Mouse (Mus musculus): Measurements from ENCODE around the gene Sparcl1. TPM values are rescaled to one million over a fixed set of nuclear protein-coding genes. Genes with fewer than 3 reads are reported as not detected.

Gene Sparcl1
- 1,512 and 1,967 TPM in 2 replicates for polyA plus RNA-seq (2012; rRNA removed)

- peak; percentile 30 for DNase-seq (ENCODE audit: low spot score)
Measured at GRCm38 (mm10) chr5:104113491-104114172, at the start of gene Sparcl1. Gene Sparcl1, minus strand, starts transcription at chr5:104113733.

GRCm38 (mm10) chr5:104161390-104161789 lies 47.9 kb upstream of the Sparcl1 start:
- DNase-seq (ENCODE audit: low spot score) = no peak

DNA sequence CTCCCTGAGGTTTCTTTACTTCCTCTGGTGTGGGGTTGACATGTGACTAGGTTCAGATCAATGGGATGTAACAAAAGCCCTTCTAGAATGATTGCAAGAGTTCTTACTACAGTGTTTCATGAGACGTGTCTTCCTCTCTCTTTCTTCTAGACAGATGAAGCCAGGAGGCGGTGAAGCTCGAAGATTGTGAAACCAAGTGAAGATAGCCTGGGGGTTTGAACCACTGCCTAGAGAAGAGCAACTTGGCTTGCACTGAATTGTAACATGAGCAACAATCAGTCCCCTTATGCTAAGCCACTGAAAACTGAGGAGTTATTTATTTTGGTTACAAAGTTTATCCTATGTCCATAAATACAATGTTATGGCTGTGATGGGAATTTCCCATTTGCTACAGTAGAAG lies 47.0 kb upstream of the Sparcl1 start:
- DNase-seq (ENCODE audit: low spot score) = no peak

- DNase-seq (ENCODE audit: low spot score) = no peak
Measured at GRCm38 (mm10) chr5:104158332-104159052, 45.0 kb upstream of the Sparcl1 start.

DNA sequence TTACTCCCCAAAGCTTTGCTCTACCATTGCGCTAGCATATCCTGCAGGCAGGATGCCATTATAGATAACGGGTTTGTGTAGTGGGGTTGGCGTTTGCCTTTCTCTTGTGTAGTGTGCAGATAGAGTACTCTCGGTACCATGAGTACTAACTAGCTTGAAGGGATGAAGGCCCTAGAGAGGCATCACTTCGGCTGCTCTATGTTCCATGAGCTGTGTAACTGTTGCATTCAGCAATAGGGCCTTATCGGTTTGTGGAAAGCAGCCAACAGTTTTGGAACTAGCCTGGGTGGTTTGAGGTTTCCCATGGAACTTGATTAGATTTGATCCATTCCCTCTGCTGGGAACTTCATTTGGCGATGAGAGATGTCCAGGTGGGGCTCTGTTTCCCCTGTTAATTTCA lies 44.2 kb upstream of the Sparcl1 start:
- DNase-seq (ENCODE audit: low spot score) = no peak

DNA sequence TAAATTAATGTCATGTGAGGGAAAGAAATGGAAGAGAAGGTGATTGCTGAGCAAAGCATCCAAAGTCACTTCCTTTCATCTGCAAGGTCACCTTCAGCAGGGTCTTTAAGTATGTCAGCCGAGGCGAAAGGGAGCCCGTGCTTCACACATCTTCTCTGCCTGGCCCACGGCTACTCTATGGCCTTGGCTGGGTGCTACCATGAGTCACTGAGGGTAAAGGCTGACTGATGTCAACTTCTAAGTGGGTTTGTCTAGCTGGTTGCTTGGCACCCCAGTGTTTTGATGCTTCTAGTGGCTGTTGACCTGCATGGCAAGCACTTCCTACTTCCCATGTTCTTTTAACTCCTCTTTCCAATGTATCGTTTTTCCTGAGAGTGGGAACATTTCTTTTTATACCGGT lies 36.7 kb upstream of the Sparcl1 start:
- DNase-seq (ENCODE audit: low spot score) = no peak

DNA sequence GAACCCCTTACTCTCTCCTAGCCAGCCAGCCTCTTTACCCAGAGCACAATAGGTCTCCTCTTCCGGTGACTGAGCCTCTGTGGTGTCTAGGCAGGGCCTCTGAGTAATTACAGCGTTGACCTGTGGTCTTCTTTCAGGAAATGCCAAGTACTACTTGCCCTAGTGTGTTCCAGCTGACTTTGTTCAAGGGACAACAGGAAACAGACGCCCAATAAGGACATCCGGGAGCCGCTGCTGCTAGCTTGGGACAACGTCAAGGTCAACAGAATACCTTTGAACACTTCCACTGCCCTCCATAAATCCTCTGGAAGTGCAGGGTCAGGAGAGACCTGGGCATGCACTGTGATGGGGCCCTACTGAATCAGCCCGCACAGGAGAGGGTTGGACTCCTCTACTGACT lies 35.8 kb upstream of the Sparcl1 start:
- DNase-seq (ENCODE audit: low spot score) = no peak

- no peak for DNase-seq (ENCODE audit: low spot score)
Measured at GRCm38 (mm10) chr5:104144057-104144456, 30.5 kb upstream of the Sparcl1 start.

- DNase-seq (ENCODE audit: low spot score) = no peak
Measured at GRCm38 (mm10) chr5:104141067-104141466, 27.5 kb upstream of the Sparcl1 start.

GRCm38 (mm10) chr5:104137920-104138541 lies 24.5 kb upstream of the Sparcl1 start:
- no peak for DNase-seq (ENCODE audit: low spot score)

- DNase-seq (ENCODE audit: low spot score) = no peak
Measured at GRCm38 (mm10) chr5:104133752-104134151, 20.2 kb upstream of the Sparcl1 start.

DNA sequence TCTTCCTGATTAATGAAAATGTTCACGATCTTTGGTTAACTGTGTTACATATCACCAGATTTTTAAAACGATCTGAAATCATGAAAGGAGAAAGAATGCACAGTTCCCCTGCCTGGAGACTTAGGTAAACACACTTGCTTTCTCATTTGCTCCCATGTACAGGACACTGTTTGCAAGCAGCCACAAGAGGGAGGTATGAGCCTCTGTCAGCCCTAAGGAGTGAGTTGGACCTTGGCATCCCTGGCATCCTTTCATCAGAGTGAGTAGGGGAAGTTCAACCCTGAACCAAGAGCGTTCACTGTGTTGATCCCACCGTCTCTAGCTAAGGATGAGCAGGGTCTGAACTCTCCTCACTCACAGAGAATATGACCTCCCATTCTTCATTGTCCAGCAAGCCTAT lies 18.0 kb upstream of the Sparcl1 start:
- DNase-seq (ENCODE audit: low spot score) = no peak

- DNase-seq (ENCODE audit: low spot score) = no peak
Measured at GRCm38 (mm10) chr5:104130891-104131290, 17.4 kb upstream of the Sparcl1 start.

DNA sequence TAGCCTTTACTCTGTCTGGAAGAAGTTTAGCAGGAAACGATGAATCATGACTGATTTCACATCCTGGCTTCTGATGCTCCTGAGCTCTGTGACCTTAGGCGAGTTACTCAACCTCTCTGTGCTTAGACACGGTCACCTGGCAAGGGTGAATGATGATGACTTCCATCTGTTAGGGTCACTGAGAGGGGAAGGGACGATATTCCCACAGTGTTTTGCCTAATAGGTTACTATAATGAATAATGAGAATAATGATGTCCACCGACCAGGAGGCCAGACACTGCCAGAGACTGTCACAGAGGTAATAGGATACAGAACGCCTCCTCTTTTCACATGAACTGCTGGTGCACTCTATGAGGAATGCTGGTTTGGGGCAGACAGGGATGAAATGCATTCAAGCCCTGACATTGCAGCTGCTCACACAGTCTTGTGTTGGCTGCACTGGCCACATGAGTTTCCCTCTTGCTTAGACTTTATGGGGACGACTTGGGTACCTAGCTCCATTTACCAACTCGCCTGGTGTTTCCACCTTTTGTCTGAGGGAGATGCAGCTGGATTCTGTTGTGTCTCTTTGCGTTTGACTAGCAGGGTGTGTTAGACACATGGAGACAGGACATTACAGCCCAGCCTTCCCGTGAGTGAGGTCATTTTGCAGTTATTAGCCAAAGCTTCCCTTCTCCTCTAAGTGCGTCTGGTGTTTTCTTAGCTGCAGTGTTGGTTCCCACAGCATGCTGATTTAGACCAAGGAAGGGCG lies 14.9 kb upstream of the Sparcl1 start:
- DNase-seq (ENCODE audit: low spot score) = no peak

DNA sequence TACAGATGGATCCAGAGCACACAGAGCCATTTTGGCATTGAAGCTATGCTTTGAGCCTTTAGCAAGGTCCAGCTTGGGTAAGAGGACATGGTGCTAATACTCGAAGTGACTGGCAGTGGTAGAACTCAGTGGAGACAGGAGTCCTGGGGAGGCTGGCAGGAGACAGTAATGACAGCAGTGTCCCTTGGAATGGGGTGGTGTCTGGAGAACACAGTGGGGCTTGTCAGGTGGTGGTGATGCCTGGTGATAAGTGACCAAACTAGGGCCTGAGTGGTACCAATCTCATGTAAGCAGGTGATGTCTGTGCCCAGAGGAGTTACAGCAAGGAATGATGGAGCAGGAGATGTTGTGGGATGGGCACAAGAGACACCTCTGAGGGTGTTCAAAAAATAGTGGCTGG lies 13.8 kb upstream of the Sparcl1 start:
- DNase-seq (ENCODE audit: low spot score) = no peak

DNA sequence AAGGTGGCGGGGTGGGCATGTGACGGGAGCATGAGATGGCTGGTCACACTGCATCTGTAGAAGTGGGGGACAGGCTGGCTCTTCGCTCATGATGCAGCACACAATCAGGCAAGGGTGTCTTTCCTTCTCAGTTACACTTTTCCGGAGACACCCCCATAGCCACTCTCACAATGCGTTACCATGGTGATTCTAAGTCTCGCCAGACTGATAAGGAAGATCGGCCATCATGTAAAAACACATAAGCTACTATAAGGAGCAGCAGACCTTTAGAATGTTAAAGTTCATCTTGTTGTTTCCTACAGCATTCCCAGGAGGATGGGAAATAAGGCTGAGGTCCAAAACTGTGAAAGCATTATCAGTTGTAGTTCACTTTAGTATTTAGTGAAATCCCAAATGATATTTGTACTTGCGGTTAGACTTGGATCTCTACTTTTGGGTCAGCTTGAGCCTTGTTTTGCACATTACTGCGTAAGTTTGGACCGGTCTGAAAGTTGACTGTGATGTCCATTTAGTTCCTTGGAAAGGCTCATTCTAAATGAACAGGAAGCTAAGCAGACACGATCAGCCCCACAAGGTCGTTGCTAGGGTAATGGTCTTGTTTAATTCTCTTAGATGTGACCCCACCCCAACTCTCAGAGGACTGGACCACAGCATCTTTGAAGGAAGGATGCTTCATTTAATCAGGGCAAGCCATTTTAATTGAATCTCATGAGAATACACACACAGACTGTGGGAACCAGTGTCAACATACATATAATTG lies 13.2 kb upstream of the Sparcl1 start:
- DNase-seq (ENCODE audit: low spot score) = no peak

DNA sequence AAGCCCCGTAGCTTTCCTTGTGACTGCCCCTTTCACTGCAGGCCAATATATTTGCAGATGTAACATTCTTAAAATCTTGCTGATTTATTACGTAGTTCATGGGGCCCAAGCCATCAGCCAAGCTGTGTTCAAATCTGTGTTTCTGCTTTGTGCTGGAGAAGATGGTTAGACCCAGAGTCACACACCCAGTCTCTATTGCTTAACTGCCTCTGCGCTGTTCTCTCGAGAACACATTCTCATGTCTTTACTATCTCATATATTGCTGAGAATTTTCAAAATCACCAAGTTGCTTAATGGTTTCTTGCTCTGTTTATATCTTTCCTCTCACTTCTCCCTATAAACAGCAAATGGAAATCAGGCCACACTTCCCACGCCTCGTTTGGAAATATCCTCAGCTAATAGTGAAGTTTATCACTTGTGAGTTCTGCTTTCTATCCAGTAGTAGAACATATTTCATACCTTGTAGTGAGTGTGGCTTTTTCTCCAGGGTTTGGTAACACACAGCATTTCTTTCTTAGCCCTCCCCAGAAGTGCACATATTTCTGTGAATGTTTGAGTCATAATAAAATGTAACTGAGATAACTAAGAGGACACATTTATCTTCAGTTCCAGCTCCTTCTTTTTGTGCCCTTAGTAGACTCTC lies 10.6 kb upstream of the Sparcl1 start:
- DNase-seq (ENCODE audit: low spot score) = no peak

DNA sequence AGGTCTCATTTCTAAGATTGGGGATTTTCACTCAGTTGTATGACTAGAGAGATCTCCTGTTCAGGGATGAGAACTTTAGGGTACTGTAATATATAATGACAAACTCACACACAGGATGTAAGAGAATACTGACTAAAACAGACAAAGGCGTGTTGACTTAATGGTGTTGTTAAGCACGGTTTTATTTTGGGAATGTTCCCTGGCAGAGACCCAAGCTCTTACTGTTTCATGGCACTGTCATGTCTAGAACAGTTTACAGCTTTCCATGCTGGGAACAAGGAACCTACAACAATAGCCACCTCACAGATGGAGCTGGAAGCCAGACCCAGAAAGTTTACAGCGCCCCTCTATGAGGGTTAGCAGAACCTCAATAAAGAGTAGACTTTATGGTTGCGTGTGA lies 2.4 kb upstream of the Sparcl1 start:
- DNase-seq (ENCODE audit: low spot score) = no peak

DNA sequence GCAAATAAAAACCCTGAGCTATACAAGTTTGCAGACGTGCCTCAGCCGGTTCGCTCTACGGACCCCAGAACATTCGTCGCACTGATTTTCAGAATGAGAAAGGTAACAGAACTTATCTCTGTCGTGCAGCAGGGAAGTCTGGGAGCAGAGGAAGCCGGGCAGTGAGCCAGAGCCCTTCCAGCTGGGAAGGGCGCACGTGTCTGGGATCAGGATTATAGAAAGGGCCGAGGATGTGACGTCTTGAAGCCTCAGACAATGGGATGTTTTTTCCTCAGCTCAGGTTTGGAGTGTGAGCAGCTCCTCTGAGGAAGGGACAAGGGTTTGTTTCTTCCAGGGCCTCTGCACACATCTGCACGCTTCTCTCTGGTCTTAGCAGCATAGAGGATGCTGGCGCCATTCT lies 1.6 kb upstream of the Sparcl1 start:
- DNase-seq (ENCODE audit: low spot score) = no peak

GRCm38 (mm10) chr5:104112511-104112910 lies 1.0 kb downstream of the Sparcl1 start:
- no peak for DNase-seq (ENCODE audit: low spot score)

DNA sequence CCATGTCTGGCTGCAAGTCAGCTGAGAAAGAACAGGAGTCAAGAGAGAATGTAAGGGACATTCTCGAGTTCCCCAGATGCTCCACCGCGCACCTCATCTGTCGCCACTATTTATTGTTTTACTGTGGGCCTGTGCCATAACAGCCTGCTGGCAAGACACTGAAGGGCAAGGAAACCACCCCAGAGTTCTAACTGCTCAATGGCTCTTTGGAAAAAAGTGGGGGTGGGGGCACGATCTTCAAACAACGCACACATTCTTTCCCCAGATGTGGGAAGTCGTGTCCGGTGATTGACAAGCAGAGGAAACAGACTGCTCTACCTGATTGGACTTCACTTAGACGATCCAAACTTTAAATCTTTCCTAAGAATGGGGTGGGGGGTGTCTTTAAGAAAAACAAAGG lies 1.5 kb downstream of the Sparcl1 start:
- no peak for DNase-seq (ENCODE audit: low spot score)

All from urinary bladder, adult 2 months (tissue).